Mouse (Mus musculus) CH12.LX (cell line): ENCODE results near the gene Ptprf. TPM values are rescaled to one million over a fixed set of nuclear protein-coding genes. Genes with fewer than 3 reads are reported as not detected.
A peak's percentile ranks its signal among the peaks of the same experiment; 100 is the strongest.

ENCODE experiments used
- DNase-seq: peaks from one replicate; pipeline ENCODE4 v3.0.0-alpha.2; 2013; ENCODE audit errors: extremely low read depth
- H3K27ac ChIP-seq: 2 replicates; pipeline ENCODE4 v1.5.1; 2012; ENCODE audit warnings: low read depth, mild to moderate bottlenecking, control low read depth, moderate library complexity; ENCODE audit not compliant: insufficient read depth
- H3K27me3 ChIP-seq: replicated peaks from 2 replicates; pipeline ENCODE3; 2012; ENCODE audit warnings: inconsistent platforms
- H3K36me3 ChIP-seq, 2 experiments: replicated peaks in 1 of 2; 2 replicates each; pipeline versions ENCODE3 to v1.6.1; 2012; ENCODE audit warnings: inconsistent platforms in 1 of 2, low read length in 1 of 2, mild to moderate bottlenecking in 1 of 2, mixed read lengths in 1 of 2, moderate library complexity in 1 of 2; ENCODE audit not compliant: control insufficient read depth in 1 of 2, insufficient read depth in 1 of 2
- H3K4me1 ChIP-seq, 2 experiments: 2 replicates each; pipeline ENCODE4 v1.6.1; 2012; ENCODE audit warnings: inconsistent platforms in 1 of 2, moderate library complexity in 1 of 2; ENCODE audit not compliant: insufficient read depth in 2 of 2, control insufficient read depth in 1 of 2
- H3K4me2 ChIP-seq: 2 replicates; pipeline ENCODE4 v1.6.1; 2012; ENCODE audit warnings: low read depth, mild to moderate bottlenecking, control low read depth; ENCODE audit not compliant: poor library complexity, insufficient read depth, severe bottlenecking
- H3K4me3 ChIP-seq, 3 experiments: fragments of 150-350 bp in 1 of 3; sonication (generic) in 1 of 3; replicated peaks in 1 of 3; 2 replicates each; pipeline versions ENCODE3 to v1.5.1; 2011 to 2012; ENCODE audit warnings: low read depth in 2 of 3, low read length in 2 of 3, mild to moderate bottlenecking in 2 of 3, moderate library complexity in 2 of 3, control low read depth in 1 of 3, improper control_type of control experiment in 1 of 3, inconsistent platforms in 1 of 3, mixed read lengths in 1 of 3; ENCODE audit not compliant: poor library complexity in 1 of 3
- H3K79me2 ChIP-seq: replicated peaks from 2 replicates; pipeline ENCODE4 v1.6.1; 2012; ENCODE audit warnings: mild to moderate bottlenecking, moderate library complexity; ENCODE audit not compliant: control insufficient read depth, poor library complexity, insufficient read depth, severe bottlenecking; ENCODE audit errors: extremely low read depth
- H3K9ac ChIP-seq: 2 replicates; pipeline ENCODE4 v1.6.1; 2012; ENCODE audit warnings: low read depth, mild to moderate bottlenecking, control low read depth, moderate library complexity; ENCODE audit not compliant: insufficient read depth
- H3K9me3 ChIP-seq: replicated peaks from 2 replicates; pipeline ENCODE3; 2012; ENCODE audit warnings: low read length, inconsistent platforms, mixed read lengths
- BHLHE40 ChIP-seq: IDR thresholded peaks from 2 replicates; pipeline ENCODE4 v1.6.1; 2011; ENCODE audit warnings: mild to moderate bottlenecking, low read depth, low read length, improper control_type of control experiment
- CHD1 ChIP-seq: IDR thresholded peaks from 2 replicates; pipeline ENCODE4 v1.6.1; 2012; ENCODE audit warnings: low read depth, low read length, improper control_type of control experiment, inconsistent platforms
- CHD2 ChIP-seq: IDR thresholded peaks from 2 replicates; pipeline ENCODE4 v1.6.1; 2011; ENCODE audit warnings: low read length, improper control_type of control experiment
- CTCF ChIP-seq, 2 experiments: IDR thresholded peaks in 1 of 2; conservative IDR thresholded peaks in 1 of 2; 2 replicates each; pipeline ENCODE4 v1.5.1; 2011 to 2012; ENCODE audit warnings: low read depth in 2 of 2, low read length in 2 of 2, improper control_type of control experiment in 1 of 2, inconsistent platforms in 1 of 2, mild to moderate bottlenecking in 1 of 2, moderate library complexity in 1 of 2
- E2F4 ChIP-seq: IDR thresholded peaks from 2 replicates; pipeline ENCODE4 v1.6.1; 2011; ENCODE audit warnings: low read depth, low read length, improper control_type of control experiment; ENCODE audit not compliant: insufficient replicate concordance
- ELF1 ChIP-seq: IDR thresholded peaks from 2 replicates; pipeline ENCODE4 v1.6.1; 2014; ENCODE audit warnings: low read depth, mild to moderate bottlenecking, inconsistent platforms, low read length, improper control_type of control experiment
- EP300 ChIP-seq: IDR thresholded peaks from 2 replicates; pipeline ENCODE4 v1.6.1; 2011; ENCODE audit warnings: low read length, improper control_type of control experiment
- ETS1 ChIP-seq: conservative IDR thresholded peaks from 2 replicates; pipeline ENCODE4 v1.6.1; 2012; ENCODE audit warnings: low read depth, mild to moderate bottlenecking, inconsistent platforms, low read length, improper control_type of control experiment, moderate library complexity
- GABPA ChIP-seq: IDR thresholded peaks from 2 replicates; pipeline ENCODE4 v1.6.1; 2012; ENCODE audit warnings: low read depth, low read length, improper control_type of control experiment, inconsistent platforms; ENCODE audit not compliant: insufficient replicate concordance
- HCFC1 ChIP-seq: IDR thresholded peaks from 2 replicates; pipeline ENCODE4 v1.6.1; 2012; ENCODE audit warnings: low read depth, mild to moderate bottlenecking, inconsistent platforms, low read length, improper control_type of control experiment
- IRF4 ChIP-seq: IDR thresholded peaks from 2 replicates; pipeline ENCODE4 v1.6.1; 2014; ENCODE audit warnings: low read depth, mild to moderate bottlenecking, inconsistent platforms, low read length, improper control_type of control experiment
- JUN ChIP-seq: IDR thresholded peaks from 2 replicates; pipeline ENCODE4 v1.6.1; 2011; ENCODE audit warnings: low read depth, mild to moderate bottlenecking, low read length, improper control_type of control experiment, moderate library complexity; ENCODE audit not compliant: insufficient read depth
- JUND ChIP-seq: conservative IDR thresholded peaks from 2 replicates; pipeline ENCODE4 v1.6.1; 2011; ENCODE audit warnings: low read depth, low read length, improper control_type of control experiment
- KAT2A ChIP-seq: IDR thresholded peaks from 2 replicates; pipeline ENCODE4 v1.6.1; 2012; ENCODE audit warnings: low read length, improper control_type of control experiment, inconsistent platforms; ENCODE audit not compliant: insufficient replicate concordance
- MAFK ChIP-seq: IDR thresholded peaks from 2 replicates; pipeline ENCODE4 v1.6.1; 2011; ENCODE audit warnings: low read length, improper control_type of control experiment; ENCODE audit not compliant: insufficient replicate concordance
- MAX ChIP-seq: IDR thresholded peaks from 2 replicates; pipeline ENCODE4 v1.6.1; 2011; ENCODE audit warnings: low read length, improper control_type of control experiment
- MAZ ChIP-seq: IDR thresholded peaks from 2 replicates; pipeline ENCODE4 v1.6.1; 2012; ENCODE audit warnings: low read depth, mild to moderate bottlenecking, inconsistent platforms, low read length, improper control_type of control experiment, moderate library complexity
- MEF2A ChIP-seq: IDR thresholded peaks from 2 replicates; pipeline ENCODE4 v1.6.1; 2014; ENCODE audit warnings: low read depth, mild to moderate bottlenecking, inconsistent platforms, low read length, improper control_type of control experiment, borderline replicate concordance
- MXI1 ChIP-seq: IDR thresholded peaks from 2 replicates; pipeline ENCODE4 v1.6.1; 2011; ENCODE audit warnings: mild to moderate bottlenecking, low read depth, low read length, improper control_type of control experiment
- MYC ChIP-seq: IDR thresholded peaks from 2 replicates; pipeline ENCODE4 v1.6.1; 2011; ENCODE audit warnings: low read depth, mild to moderate bottlenecking, improper control_type of control experiment, low read length
- NELFE ChIP-seq: IDR thresholded peaks from 2 replicates; pipeline ENCODE4 v1.6.1; 2011; ENCODE audit warnings: low read depth, low read length, improper control_type of control experiment
- NRF1 ChIP-seq: IDR thresholded peaks from 2 replicates; pipeline ENCODE4 v1.6.1; 2014; ENCODE audit warnings: low read depth, mild to moderate bottlenecking, inconsistent platforms, low read length, improper control_type of control experiment, moderate library complexity
- PAX5 ChIP-seq: IDR thresholded peaks from 2 replicates; pipeline ENCODE4 v1.6.1; 2012; ENCODE audit warnings: low read length, inconsistent platforms, mixed read lengths
- POLR2A ChIP-seq: IDR thresholded peaks from 2 replicates; pipeline ENCODE4 v1.6.1; 2011; ENCODE audit warnings: low read depth, mild to moderate bottlenecking, improper control_type of control experiment, low read length
- POLR2AphosphoS2 ChIP-seq: IDR thresholded peaks from 2 replicates; pipeline ENCODE4 v1.6.1; 2011; ENCODE audit warnings: low read depth, low read length, improper control_type of control experiment
- RAD21 ChIP-seq: IDR thresholded peaks from 2 replicates; pipeline ENCODE4 v1.6.1; 2011; ENCODE audit warnings: low read depth, mild to moderate bottlenecking, low read length, improper control_type of control experiment, moderate library complexity
- RCOR1 ChIP-seq: conservative IDR thresholded peaks from 2 replicates; pipeline ENCODE4 v1.6.1; 2012; ENCODE audit warnings: low read depth, mild to moderate bottlenecking, inconsistent platforms, low read length, improper control_type of control experiment
- SIN3A ChIP-seq: IDR thresholded peaks from 2 replicates; pipeline ENCODE4 v1.6.1; 2012; ENCODE audit warnings: low read length, improper control_type of control experiment, inconsistent platforms
- SMC3 ChIP-seq: IDR thresholded peaks from 2 replicates; pipeline ENCODE4 v1.6.1; 2011; ENCODE audit warnings: low read depth, low read length, improper control_type of control experiment
- TBP ChIP-seq: conservative IDR thresholded peaks from 2 replicates; pipeline ENCODE4 v1.6.1; 2011; ENCODE audit warnings: low read depth, low read length, improper control_type of control experiment
- TCF12 ChIP-seq: IDR thresholded peaks from 2 replicates; pipeline ENCODE4 v1.6.1; 2014; ENCODE audit warnings: low read depth, mild to moderate bottlenecking, inconsistent platforms, low read length, improper control_type of control experiment
- UBTF ChIP-seq: IDR thresholded peaks from 2 replicates; pipeline ENCODE4 v1.6.1; 2012; ENCODE audit warnings: low read depth, mild to moderate bottlenecking, inconsistent platforms, low read length, improper control_type of control experiment, moderate library complexity
- USF1 ChIP-seq: IDR thresholded peaks from 2 replicates; pipeline ENCODE4 v1.6.1; 2014; ENCODE audit warnings: low read depth, mild to moderate bottlenecking, inconsistent platforms, low read length, improper control_type of control experiment
- USF2 ChIP-seq: conservative IDR thresholded peaks from 2 replicates; pipeline ENCODE4 v1.6.1; 2011; ENCODE audit warnings: low read depth, low read length, improper control_type of control experiment
- ZC3H11A ChIP-seq: IDR thresholded peaks from 2 replicates; pipeline ENCODE4 v1.6.1; 2012; ENCODE audit warnings: low read depth, mild to moderate bottlenecking, inconsistent platforms, low read length, improper control_type of control experiment
- ZKSCAN1 ChIP-seq: IDR thresholded peaks from 2 replicates; pipeline ENCODE4 v1.6.1; 2012; ENCODE audit warnings: low read depth, inconsistent platforms, low read length, improper control_type of control experiment, borderline replicate concordance
- ZMIZ1 ChIP-seq: IDR thresholded peaks from 2 replicates; pipeline ENCODE4 v1.6.1; 2012; ENCODE audit warnings: low read depth, mild to moderate bottlenecking, inconsistent platforms, low read length, improper control_type of control experiment
- ZNF384 ChIP-seq: IDR thresholded peaks from 2 replicates; pipeline ENCODE4 v1.6.1; 2012; ENCODE audit warnings: low read depth, low read length, improper control_type of control experiment, inconsistent platforms
- dilution Hi-C: fragments of 300-500 bp; cut with MboI; formaldehyde crosslinking; loops from 2 replicates; pipeline ENCODE4 v1.14.3; 2020; ENCODE audit warnings: low sequenced_read_pairs; ENCODE audit not compliant: extremely low pct_unique_long_range_greater_than_20kb, extremely low pct_ligation_motif_present
- in situ Hi-C: fragments of 300-500 bp; cut with MboI; formaldehyde crosslinking; loops from 3 replicates; pipeline ENCODE4 v1.14.3; 2019; ENCODE audit warnings: low sequenced_read_pairs, low pct_ligation_motif_present, low pct_unique_long_range_greater_than_20kb, mixed read lengths
- polyA plus RNA-seq: library from polyadenylated mRNA; unstranded; fragments of >175 nt; gene quantifications from 2 replicates; pipeline ENCODE4 v1.2.1, GENCODE M21; 2012; ENCODE audit warnings: low read depth; ENCODE audit not compliant: insufficient read length
- total RNA-seq, 2 experiments: library from RNA; depleted of rRNA; stranded (reverse); fragments of 300-350 nt in 1 of 2; fragments of >200 nt in 1 of 2; gene quantifications; 2 replicates each; pipeline ENCODE4 v1.2.3; 2012 to 2014

The Ptprf gene
- total and polyA plus RNA-seq, 3 experiments, result 0.11 to 0.21 TPM; not detected in 1

DNA sequence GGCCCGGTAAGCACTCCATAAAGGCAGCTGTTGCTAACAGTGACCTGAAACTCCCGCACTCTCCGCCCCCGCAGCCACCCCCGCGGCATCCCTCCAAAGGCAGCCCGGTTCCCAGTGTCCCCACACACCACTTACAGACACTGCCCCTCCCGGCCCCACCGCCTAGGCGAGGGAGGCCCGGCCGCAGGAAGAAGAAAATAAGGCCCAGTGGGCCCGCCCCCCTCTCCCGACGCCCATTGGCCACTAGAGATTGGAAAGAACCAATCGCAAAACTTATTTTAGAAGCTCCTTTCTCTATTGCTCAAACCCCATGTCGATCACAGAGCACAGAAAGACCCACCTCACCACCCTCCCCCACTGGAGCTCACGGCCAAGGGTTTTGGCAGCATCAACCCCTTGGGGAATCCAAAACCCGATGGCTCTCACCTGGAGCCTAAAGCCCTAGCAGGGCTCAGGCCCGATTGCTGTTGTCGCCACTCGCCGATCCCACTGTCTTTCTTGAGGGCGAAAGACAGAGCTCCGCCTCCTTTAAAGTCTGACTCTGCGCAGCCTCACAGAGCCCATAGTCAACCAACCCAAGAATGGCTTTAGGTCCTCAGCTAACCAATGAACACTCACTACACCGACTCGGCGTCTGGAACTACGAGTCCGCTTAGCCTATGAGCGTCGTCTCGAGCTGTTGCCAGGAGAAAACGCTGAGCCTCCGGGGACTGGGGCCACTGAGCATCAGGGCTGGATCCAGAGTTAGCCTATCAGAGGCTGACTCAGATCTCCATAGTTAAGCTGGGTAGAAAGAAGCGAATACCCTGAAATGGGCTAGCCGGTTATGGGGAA is 111.5 kb downstream of the Ptprf start, which contains the start of gene Kdm4a:
Gene Kdm4a, minus strand, starts transcription at position 577 of the 834 bp plus-strand sequence.
- no peaks in the 10 kb centered on the region for H3K9me3 ChIP-seq
- peak within 1 kb of the TSS; percentile 71 to 96 (median 83) for H3K4me3 ChIP-seq
- H3K9ac ChIP-seq, result peak within 1 kb of the TSS; percentile 73
- dilution Hi-C loops, result no loop called here
- H3K27me3 ChIP-seq, result no peaks in the 10 kb centered on the region
- in situ Hi-C loops, result loop anchor here (5.0 kb wide), 1 partner anchor 82 kb away; no protein-coding TSS in a partner anchor
- TF ChIP-seq RCOR1, result no peak
- 0 out of 2 replicates have a peak, but pooled peaks have one; percentile 14 for TF ChIP-seq IRF4
- no peak for TF ChIP-seq UBTF
- no peak for TF ChIP-seq JUN
- TF ChIP-seq SMC3, result no peak
- TF ChIP-seq ETS1, result no peak
- TF ChIP-seq EP300, result no peak
- no peak for TF ChIP-seq ZNF384
- TF ChIP-seq MAX, result peak; percentile 11; the same call in 1 of the 2 replicates
- TF ChIP-seq NRF1, result peak; percentile 87
- TF ChIP-seq ZC3H11A, result no peak
- TF ChIP-seq RAD21, result no peak
- TF ChIP-seq ZKSCAN1, result no peak
- no peak; the same call in 1 of the 2 replicates for TF ChIP-seq MYC
- TF ChIP-seq MAFK, result no peak
- TF ChIP-seq TBP, result 0 out of 2 replicates have a peak, but pooled peaks have one; percentile 68
- no peak for TF ChIP-seq PAX5
- TF ChIP-seq USF2, result no peak
- peak; percentile 75 for TF ChIP-seq TCF12
- TF ChIP-seq CHD1, result no peak
- TF ChIP-seq CTCF (conservative IDR thresholded peaks at IDR 0.05 in 1 of 2, IDR thresholded peaks at IDR 0.05 in 1 of 2; ENCODE audit: low read depth in 2 of 2, low read length in 2 of 2), result no peak
- peak; percentile 90 for TF ChIP-seq ZMIZ1
- 0 out of 2 replicates have a peak, but pooled peaks have one; percentile 21 for TF ChIP-seq MEF2A
- no peak for TF ChIP-seq JUND
- TF ChIP-seq ELF1, result peak; percentile 35; the same call in 1 of the 2 replicates
- TF ChIP-seq GABPA, result no peak
- TF ChIP-seq POLR2AphosphoS2, result 0 out of 2 replicates have a peak, but pooled peaks have one; percentile 32
- no peak for TF ChIP-seq BHLHE40
- peak; percentile 80 for TF ChIP-seq POLR2A
- TF ChIP-seq MAZ, result no peak
- no peak for TF ChIP-seq USF1
- TF ChIP-seq NELFE, result peak; percentile 78
- peak; percentile 93 for TF ChIP-seq CHD2
- TF ChIP-seq E2F4, result no peak
- peak; percentile 62 for TF ChIP-seq HCFC1
- peak; percentile 66; the same call in 1 of the 2 replicates for TF ChIP-seq MXI1
- peak; percentile 60; the same call in 1 of the 2 replicates for TF ChIP-seq KAT2A
- TF ChIP-seq SIN3A, result peak; percentile 92
- H3K27ac ChIP-seq, result peak within 1 kb of the TSS; percentile 90
- DNase-seq, result peak; percentile 99
- H3K36me3 ChIP-seq, result peaks cover 19 to 30% of the 10 kb centered on the region in 2 experiments
- H3K4me2 ChIP-seq, result peak within 1 kb of the TSS; percentile 86
- peaks cover 10% of the 10 kb centered on the region for H3K79me2 ChIP-seq
- H3K4me1 ChIP-seq, result peaks cover 2 to 14% of the 10 kb centered on the region in 2 experiments; a peak in 3 of 4 replicates
